Mouse (Mus musculus) neural tube, embryonic 10.5 days (tissue): ENCODE data around the gene Ppard.
"Not testable (repeated sequence)": the region's sequence is repeated elsewhere in the genome, so short reads cannot be mapped to it uniquely, and the experiment has no call there.

Source experiments
- DNase-seq: peaks from one replicate; pipeline ENCODE4 v3.0.0-alpha.2; 2017; ENCODE audit warnings: low spot score; ENCODE audit errors: extremely low spot score

Ppard gene

GRCm38 (mm10) chr17:28312232-28313211 lies 80.0 kb downstream of the Ppard start:
- DNase-seq, result peak; percentile 42

GRCm38 (mm10) chr17:28313212-28313879 lies 80.8 kb downstream of the Ppard start, which contains the start of gene Fance:
Gene Fance (plus strand): TSS chr17:28313519.
- peak; percentile 98 for DNase-seq

GRCm38 (mm10) chr17:28313880-28314225 lies 81.4 kb downstream of the Ppard start:
- DNase-seq, result no peak

GRCm38 (mm10) chr17:28315611-28316160 lies 83.2 kb downstream of the Ppard start:
- no peak for DNase-seq

GRCm38 (mm10) chr17:28316476-28316875 lies 84.0 kb downstream of the Ppard start:
- DNase-seq, result no peak

- DNase-seq, result no peak
These were observed 84.6 kb downstream of the Ppard start for GRCm38 (mm10) chr17:28317091-28317490.

- no peak for DNase-seq
These were observed 85.2 kb downstream of the Ppard start for GRCm38 (mm10) chr17:28317725-28318124.

GRCm38 (mm10) chr17:28321700-28322099 lies 89.2 kb downstream of the Ppard start:
- no peak for DNase-seq

GRCm38 (mm10) chr17:28323786-28324185 lies 91.3 kb downstream of the Ppard start:
- no peak for DNase-seq

GRCm38 (mm10) chr17:28324416-28324815 lies 91.9 kb downstream of the Ppard start:
- not testable (repeated sequence) for DNase-seq

- no peak for DNase-seq
These were observed 93.3 kb downstream of the Ppard start for GRCm38 (mm10) chr17:28325751-28326150.

- no peak for DNase-seq
These were observed 94.5 kb downstream of the Ppard start for GRCm38 (mm10) chr17:28326951-28327350.

GRCm38 (mm10) chr17:28327673-28328325 lies 95.3 kb downstream of the Ppard start:
- no peak for DNase-seq

GRCm38 (mm10) chr17:28328366-28328928 lies 95.9 kb downstream of the Ppard start, which contains the start of gene Rpl10a:
Gene Rpl10a (plus strand): TSS chr17:28328471.
- DNase-seq, result peak; percentile 99

GRCm38 (mm10) chr17:28328946-28329345 lies 96.4 kb downstream of the Ppard start:
- peak; percentile 51 for DNase-seq

- no peak for DNase-seq
These were observed 97.2 kb downstream of the Ppard start for GRCm38 (mm10) chr17:28329503-28330231.

- DNase-seq, result no peak
These were observed 97.7 kb downstream of the Ppard start for GRCm38 (mm10) chr17:28330232-28330546.

- not testable (repeated sequence) for DNase-seq
These were observed 98.1 kb downstream of the Ppard start for GRCm38 (mm10) chr17:28330590-28330989.

- DNase-seq, result no peak
These were observed 99.0 kb downstream of the Ppard start for GRCm38 (mm10) chr17:28331241-28332112.
